Mouse (Mus musculus): Measurements from ENCODE around the gene Gfap.

Gfap gene

DNA sequence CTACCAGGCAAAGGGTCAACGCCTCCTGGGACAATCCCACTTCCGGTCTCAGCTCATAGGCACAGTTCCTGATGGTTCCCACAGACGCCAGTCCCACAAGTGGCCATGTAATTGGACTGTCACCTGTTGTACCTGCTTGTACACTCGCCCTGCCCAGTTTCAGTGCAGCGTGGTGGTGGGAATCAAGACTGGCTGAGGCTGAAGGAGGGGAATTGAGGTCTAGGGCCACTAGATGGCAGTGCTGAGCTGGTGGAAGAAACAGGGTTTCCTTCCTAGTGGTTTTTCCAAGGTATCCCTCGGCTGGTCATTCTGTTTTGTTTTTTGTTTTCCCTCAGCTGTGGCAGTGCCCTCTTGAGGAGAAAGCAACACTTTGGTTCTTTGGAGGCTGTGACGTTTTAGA, at the start of gene Gfap:
Gfap (minus strand) TSS at position 150 of the 400 bp plus-strand sequence.
- DNase-seq (ENCODE audit: low read depth, low spot score), result peak; percentile 91

DNA sequence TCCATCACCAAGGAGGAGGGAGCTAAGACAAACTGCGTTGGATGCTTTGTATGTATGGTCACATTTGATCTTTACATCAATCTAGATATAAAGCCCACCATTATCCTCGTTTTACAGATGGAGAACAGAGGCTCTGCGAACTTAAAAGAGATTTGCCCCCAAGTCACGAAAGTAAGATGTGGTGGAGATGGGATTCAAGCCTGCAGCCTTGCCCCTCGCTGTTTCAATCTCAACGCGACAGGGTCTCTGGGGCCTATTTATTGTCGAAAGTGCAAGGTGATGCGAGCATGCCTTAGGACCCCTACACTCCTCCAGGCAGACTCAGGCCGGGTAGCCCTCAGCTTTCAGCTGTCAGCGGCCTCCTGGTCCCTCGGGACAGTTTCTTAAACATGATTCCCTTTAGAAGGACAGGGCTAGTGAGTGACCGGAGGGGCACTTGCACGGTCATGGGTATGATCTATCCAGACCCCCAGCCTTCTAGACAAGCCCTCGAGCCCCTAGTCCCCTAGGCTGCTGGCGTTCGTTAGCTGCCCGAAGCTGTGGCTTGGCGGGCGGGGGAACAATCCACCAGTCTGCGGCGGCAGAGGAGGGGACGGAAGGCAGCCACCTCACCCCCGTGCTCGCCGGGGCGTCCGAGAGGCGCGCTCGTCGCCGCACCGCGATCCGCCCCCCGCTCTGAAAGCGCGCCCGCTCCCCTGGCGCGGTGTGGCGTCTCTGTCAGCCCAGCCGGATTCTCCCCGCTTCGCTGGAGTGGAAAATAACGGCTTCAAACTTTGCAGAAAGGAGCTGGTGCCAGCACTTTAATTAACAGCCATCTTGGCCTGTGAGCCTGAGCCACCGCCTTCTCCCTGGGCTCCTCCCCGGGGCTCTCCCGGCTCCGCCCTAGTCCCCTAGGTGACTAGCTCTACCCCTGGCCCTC, 47.6 kb upstream of the Gfap start:
- DNase-seq (ENCODE audit: low read depth, low spot score), result no peak

DNA sequence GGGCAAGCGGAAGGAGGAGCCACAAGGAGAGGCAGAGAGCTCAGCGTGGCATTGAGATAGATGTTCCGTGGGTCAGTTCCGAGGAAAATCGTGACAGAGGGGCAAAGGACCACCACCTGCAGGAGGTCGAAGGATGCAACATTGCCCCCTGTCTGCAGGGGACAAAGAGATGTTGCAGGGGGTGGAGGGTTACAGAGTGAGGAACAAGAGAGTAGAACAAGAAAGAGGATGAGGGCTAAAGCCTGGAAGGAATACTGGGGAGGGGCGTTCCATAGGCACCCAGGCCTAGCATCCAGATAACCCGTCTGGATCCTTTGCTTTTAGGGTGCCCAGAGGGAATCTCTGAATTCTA, 46.3 kb upstream of the Gfap start:
- DNase-seq (ENCODE audit: low read depth, low spot score), result no peak

DNA sequence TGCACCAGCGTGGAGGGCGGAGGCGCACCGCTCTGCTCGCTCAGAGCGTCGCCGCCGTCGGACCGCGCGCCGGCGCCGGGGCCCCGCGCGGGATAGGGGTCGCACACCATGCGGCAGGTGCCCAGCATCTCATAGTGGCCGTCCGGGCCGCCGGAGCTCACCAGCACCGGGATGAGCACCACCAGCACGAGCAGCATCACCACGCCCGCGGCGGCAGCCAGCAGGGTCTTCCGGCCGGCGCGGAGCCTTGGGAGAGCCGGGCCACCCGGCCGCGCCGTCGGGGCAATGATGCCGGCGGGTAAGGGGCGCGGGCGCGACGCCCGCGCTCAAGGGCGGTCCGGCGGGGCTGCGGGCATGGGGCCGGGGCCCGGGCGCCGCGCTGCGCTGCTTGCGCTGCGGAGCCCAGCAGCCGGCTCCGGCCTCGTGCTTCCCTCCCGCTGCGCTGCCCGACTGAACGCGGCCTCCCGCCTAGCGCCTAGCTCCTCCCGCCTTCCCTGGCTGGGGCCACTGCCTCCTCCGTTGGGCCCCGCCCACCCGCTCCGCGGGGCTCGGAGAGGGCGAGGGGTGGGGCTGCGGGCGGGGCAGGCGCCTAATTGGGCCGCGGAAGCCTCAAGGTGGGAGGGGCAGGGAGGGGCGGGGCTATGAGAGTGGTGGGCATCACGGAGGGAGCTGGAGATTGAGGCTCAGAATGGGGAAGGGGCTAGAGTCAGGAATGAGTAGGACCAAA, 45.7 kb upstream of the Gfap start, which contains the start of gene C1ql1:
C1ql1 (minus strand) TSS at position 424 of the 727 bp plus-strand sequence.
- peak; percentile 91 for DNase-seq (ENCODE audit: low read depth, low spot score)

DNA sequence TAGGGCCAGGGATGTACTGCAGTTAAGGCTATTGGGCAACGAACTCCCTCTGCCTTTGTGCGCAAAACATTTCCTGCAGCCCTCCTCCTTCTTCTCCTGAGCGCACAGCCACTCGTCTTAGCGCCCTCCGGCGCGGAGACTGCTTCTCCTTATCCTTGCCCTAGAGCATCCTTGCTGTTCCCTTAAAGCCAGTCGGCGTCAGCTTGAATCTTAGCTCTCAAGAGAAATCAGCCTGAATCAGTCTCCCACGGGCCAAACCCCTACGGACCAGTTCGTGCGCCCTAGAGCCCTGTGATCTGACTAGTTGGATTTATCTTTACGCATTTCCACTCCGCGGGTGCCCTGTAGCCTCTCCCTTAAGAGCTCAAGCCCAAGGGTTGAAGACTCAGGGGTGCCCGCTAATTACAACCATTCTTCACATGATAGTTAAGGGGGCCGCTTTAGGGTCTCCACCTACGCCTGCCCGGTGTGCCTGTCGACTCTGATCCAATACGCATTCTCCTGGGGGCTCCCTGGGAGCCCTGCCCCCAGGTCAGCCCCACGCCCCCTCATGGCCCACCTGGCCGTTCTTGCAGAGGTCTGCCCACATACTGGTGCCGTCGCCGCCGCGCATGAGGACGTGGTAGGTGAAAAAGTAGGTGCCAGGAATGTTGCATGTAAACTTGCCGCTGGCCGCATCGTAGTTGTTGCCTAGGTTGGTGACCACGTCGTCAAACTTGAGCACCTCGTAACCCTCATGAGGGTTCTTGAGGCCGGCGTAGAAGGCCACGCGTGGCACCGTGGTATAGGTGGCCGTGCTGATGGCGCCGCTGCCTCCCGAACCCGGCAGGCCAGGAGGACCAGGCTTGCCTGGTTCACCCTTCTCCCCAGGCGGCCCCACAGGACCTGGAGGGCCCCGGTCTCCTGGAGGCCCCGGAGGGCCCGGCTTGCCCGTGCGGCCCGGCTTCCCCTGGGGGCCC, 44.9 kb upstream of the Gfap start:
- DNase-seq (ENCODE audit: low read depth, low spot score), result peak; percentile 57

- no peak for DNase-seq (ENCODE audit: low read depth, low spot score)
Observed at GRCm38 (mm10) chr11:102941236-102941635, 40.5 kb upstream of the Gfap start.

- no peak for DNase-seq (ENCODE audit: low read depth, low spot score)
Observed at GRCm38 (mm10) chr11:102939024-102939675, 38.4 kb upstream of the Gfap start.

- DNase-seq (ENCODE audit: low read depth, low spot score), result no peak
Observed at GRCm38 (mm10) chr11:102937529-102938182, 36.9 kb upstream of the Gfap start.

- DNase-seq (ENCODE audit: low read depth, low spot score), result no peak
Observed at GRCm38 (mm10) chr11:102936272-102936671, 35.6 kb upstream of the Gfap start.

- DNase-seq (ENCODE audit: low read depth, low spot score), result no peak
Observed at GRCm38 (mm10) chr11:102930672-102931071, 30.0 kb upstream of the Gfap start.

GRCm38 (mm10) chr11:102925351-102925717, 24.6 kb upstream of the Gfap start:
- peak; percentile 92 for DNase-seq (ENCODE audit: low read depth, low spot score)

GRCm38 (mm10) chr11:102924557-102925350, 24.0 kb upstream of the Gfap start, which contains the start of gene Kif18b:
Gene Kif18b, minus strand, starts transcription at chr11:102925124.
- peak; percentile 99 for DNase-seq (ENCODE audit: low read depth, low spot score)

DNA sequence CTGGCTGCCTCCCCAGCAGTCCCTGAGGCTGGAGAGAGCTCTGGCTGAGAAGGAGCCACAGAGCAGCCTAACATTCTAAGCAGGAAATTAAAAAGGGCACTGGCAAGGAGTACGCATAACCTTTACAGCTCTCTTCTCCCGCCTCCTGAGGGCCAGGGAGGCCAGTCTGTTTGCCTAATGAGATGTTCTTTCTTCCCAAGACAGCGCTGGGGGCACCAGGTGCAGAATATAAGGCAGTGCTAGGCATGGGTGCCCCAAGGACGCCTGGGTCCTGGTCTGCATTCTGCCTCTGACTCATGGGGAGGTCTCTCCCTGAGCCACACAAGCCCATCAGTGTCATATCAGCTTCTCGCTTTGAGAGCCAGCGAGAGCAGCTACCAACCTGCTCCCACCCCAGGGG, 20.8 kb upstream of the Gfap start:
- DNase-seq (ENCODE audit: low read depth, low spot score), result no peak

- DNase-seq (ENCODE audit: low read depth, low spot score), result no peak
Observed at GRCm38 (mm10) chr11:102918077-102918476, 17.4 kb upstream of the Gfap start.

GRCm38 (mm10) chr11:102915380-102915779, 14.7 kb upstream of the Gfap start:
- DNase-seq (ENCODE audit: low read depth, low spot score), result no peak

GRCm38 (mm10) chr11:102911376-102911775, 10.7 kb upstream of the Gfap start:
- DNase-seq (ENCODE audit: low read depth, low spot score), result no peak

GRCm38 (mm10) chr11:102903654-102904053, 2.9 kb upstream of the Gfap start:
- no peak for DNase-seq (ENCODE audit: low read depth, low spot score)

GRCm38 (mm10) chr11:102902107-102902506, 1.4 kb upstream of the Gfap start:
- no peak for DNase-seq (ENCODE audit: low read depth, low spot score)

GRCm38 (mm10) chr11:102901199-102901598, 487 bp upstream of the Gfap start:
- DNase-seq (ENCODE audit: low read depth, low spot score), result peak; percentile 33

GRCm38 (mm10) chr11:102898408-102898807, 2.3 kb downstream of the Gfap start:
- no peak for DNase-seq (ENCODE audit: low read depth, low spot score)

Measured in ES-CJ7 (cell line).